Mouse (Mus musculus) adrenal gland (tissue): ENCODE measurements at regions not wholly inside any gene's neighbourhood (a gene's known extent, or its start where the extent isn't known, plus 50 kb on each side); places are given as distances from the start of the nearest gene placed in this dataset.

ENCODE experiments used
- intact Hi-C: fragments of 180-260 bp; cut with DNase I; formaldehyde crosslinking; loops from one replicate; pipeline ENCODE4 v1.15.1; 2025

- intact Hi-C loops: loop anchor here (2.0 to 10.0 kb wide), 4 partner anchors 111 to 617 kb away; no protein-coding TSS in a partner anchor
Measured at GRCm38 (mm10) chr2:106083801-106084800, 80.8 kb upstream of the Dnajc24 start.

GRCm38 (mm10) chr2:106083001-106083400 lies 79.7 kb upstream of the Dnajc24 start:
- intact Hi-C loops: loop anchor here (2.0 to 10.0 kb wide), 4 partner anchors 112 to 616 kb away; no protein-coding TSS in a partner anchor

GRCm38 (mm10) chr2:106081951-106082350 lies 78.6 kb upstream of the Dnajc24 start:
- intact Hi-C loops: loop anchor here (2.0 to 10.0 kb wide), 4 partner anchors 113 to 615 kb away; no protein-coding TSS in a partner anchor

GRCm38 (mm10) chr2:106080626-106081025 lies 77.3 kb upstream of the Dnajc24 start:
- intact Hi-C loops: loop anchor here (5.0 to 10.0 kb wide), 3 partner anchors 114 to 613 kb away; no protein-coding TSS in a partner anchor

- intact Hi-C loops: no loop called here
Measured at GRCm38 (mm10) chr2:106078591-106078990, 75.2 kb upstream of the Dnajc24 start.

GRCm38 (mm10) chr2:106074441-106074840 lies 71.1 kb upstream of the Dnajc24 start:
- intact Hi-C loops: no loop called here

GRCm38 (mm10) chr2:106064316-106064715 lies 61.0 kb upstream of the Dnajc24 start:
- intact Hi-C loops: no loop called here
